Mouse (Mus musculus) E14TG2a.4 (cell line): ENCODE measurements around the gene Mrc2.

Experiments
- CTCF ChIP-seq: conservative IDR thresholded peaks from 2 replicates; pipeline ENCODE4 v1.5.1; 2014; ENCODE audit warnings: low read length
- NANOG ChIP-seq: IDR thresholded peaks from 2 replicates; pipeline ENCODE4 v1.6.1; 2014; ENCODE audit warnings: borderline replicate concordance, low read length, mixed read lengths

GRCm38 (mm10) chr11:105349780-105350324, 57.4 kb downstream of the Mrc2 start:
- TF ChIP-seq CTCF: no peak
- TF ChIP-seq NANOG: no peak
